Mouse (Mus musculus): ENCODE data around the gene Cavin1. TPM values are rescaled to one million over a fixed set of nuclear protein-coding genes. Genes with fewer than 3 reads are reported as not detected.
A peak's percentile ranks its signal among the peaks of the same experiment; 100 is the strongest.

The Cavin1 gene
- total RNA-seq, 2 experiments from 2014 or later: 14.2 to 15.8 TPM

GRCm38 (mm10) chr11:100982087-100982486, 11.4 kb upstream of the Cavin1 start:
- no peak for DNase-seq (ENCODE audit: extremely low spot score in 1 of 2, low spot score in 1 of 2)

DNA sequence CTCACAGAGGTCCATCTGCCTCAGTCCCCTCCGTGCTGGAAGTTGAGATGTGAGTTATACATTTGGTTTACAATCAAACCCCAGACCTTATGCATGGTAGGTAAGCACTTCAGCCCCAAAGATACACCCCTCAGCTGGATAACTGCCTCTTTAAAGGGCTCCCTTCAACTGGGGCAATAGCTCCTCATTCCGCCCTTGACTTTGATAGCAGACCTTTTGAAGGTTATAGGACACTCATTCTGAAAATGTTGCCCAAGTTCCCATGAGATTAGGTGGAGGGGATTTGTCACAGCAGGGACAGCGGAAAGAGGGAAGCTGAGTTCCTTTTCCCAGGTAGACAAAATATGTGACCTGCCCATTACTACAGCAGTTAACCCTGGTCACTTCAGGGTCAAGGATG, 10.5 kb upstream of the Cavin1 start:
- no peak for DNase-seq (ENCODE audit: extremely low spot score in 1 of 2, low spot score in 1 of 2)

DNA sequence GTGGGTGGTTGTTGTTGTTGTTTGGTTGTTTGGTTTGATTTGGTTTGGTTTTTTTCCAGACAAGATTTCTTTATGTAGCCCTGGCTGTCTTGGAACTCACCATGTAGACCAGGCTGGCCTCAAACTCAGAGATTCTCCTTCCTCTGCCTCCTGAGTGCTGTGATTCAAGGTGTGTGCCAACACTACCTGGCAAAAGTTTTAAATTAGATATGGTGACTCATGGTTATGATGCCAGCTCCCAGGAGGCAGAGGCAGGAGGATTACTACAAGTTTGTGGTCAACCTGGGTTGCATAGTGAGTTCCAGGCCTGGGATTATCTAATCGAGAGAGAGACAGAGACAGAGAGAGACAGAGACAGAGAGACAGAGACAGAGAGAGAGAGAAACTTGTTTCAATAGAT, 9.8 kb upstream of the Cavin1 start:
- DNase-seq (ENCODE audit: extremely low spot score in 1 of 2, low spot score in 1 of 2): no peak

DNA sequence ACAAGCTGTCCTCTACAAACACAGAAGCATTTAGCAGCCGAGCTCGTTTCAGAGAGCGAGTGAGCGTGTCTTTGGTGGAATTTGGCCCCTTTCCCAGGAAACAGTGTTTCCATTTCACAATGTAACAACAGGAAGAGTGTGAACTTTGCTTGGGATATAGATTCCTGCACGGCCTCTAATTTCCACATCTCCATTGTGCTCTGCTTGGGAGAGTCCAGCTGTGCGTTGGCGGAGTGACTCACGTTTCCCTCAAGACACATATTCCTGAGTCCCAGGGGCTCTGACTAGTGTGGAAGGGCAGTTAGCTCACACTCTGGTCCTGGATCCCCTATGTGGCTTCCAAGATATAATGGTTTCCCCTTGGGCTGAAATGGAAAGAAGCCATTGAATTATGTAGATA, 9.2 kb upstream of the Cavin1 start:
- no peak for DNase-seq (ENCODE audit: extremely low spot score in 1 of 2, low spot score in 1 of 2)

DNA sequence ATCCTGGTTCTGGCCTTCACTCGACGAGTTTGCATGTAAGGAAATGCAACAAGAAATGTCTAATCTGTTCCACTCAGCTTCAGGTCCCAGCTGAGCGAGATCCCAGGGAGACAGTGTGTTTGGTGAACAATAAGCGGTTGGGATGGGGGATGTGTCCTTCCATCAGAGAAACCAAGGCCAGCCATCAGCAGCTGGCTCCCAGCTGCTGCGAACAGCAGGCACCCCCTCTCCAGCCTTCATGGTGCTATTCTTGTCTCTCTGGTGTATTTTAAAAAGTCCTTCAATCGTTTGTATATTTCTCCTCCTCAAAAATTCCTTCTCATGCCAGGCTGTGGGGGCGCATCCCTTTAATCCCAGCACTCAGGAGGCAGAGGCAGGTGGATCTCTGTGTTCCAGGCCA, 4.6 kb upstream of the Cavin1 start:
- no peak for DNase-seq (ENCODE audit: extremely low spot score in 1 of 2, low spot score in 1 of 2)

DNA sequence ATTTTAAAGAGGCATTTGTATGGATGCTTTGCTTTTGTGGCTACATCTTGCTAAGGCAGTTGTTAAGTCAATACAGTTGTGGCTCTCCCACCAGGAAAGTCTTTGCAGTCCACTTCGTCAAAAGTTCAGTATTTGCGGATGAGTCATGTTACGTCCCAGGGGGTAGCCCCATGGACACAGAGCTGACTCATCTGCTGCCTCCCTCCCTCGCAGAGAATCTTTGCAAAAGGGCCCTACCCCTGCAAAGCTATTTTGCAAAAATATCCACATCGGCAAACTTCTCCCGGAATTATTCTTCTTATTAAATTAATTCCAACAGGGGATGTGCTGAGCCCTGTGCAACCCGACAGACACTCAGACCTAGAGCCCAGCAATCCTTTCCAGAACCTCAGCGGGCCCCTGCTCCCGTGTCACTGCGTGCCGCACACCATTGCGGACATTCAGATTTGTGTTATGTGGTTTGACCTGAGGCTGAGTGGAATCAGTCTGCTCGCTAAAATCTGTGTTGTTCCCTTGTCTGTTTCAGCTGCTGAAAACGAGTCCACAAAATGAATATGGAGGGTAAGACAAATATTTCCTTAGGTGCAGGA, 3.8 kb upstream of the Cavin1 start:
- DNase-seq (ENCODE audit: extremely low spot score in 1 of 2, low spot score in 1 of 2): no peak

- no peak for DNase-seq (ENCODE audit: extremely low spot score in 1 of 2, low spot score in 1 of 2)
Observed at GRCm38 (mm10) chr11:100973245-100973644, 2.6 kb upstream of the Cavin1 start.

- no peak for DNase-seq (ENCODE audit: extremely low spot score in 1 of 2, low spot score in 1 of 2)
Observed at GRCm38 (mm10) chr11:100971455-100971854, 768 bp upstream of the Cavin1 start.

DNA sequence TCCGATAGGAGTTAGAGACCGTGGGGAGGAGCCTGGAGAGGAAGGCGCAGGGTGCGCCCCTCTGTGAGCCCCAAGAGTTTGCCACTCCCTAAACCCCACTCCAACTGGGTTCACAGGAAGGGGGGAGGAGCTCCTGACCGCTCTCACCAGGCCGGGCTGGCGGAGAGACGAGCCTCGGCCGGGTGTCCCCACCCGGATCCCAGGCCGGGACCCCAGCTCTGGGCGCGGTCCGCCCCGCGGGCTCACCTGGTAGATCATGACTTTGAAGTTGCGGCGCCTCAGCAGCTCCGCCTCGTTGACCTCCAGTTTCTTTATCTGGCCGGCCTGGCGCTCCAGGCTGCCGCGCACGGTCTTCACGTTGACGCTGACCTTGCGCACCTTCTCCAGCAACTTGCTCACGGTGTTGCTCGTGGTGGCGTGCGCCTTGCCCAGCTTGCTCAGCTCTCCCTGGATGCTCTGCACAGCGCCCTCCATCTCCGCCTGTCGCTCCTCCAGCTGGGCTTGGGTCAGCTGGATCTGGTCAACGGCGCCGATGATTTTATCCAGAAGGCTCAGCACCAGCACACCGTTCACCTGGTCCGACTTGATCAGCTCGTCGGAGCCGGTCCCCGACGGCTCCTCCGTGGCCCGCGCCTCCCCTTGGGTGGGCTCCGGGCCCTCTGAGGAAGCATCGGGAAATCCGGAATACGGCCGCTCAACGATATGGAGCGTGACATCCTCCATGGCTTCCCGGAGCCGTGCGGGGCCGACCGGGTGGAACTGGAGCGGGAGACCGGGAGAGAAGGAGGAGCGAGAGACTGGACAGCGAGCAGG, 737 bp downstream of the Cavin1 start:
- DNase-seq (ENCODE audit: extremely low spot score in 1 of 2, low spot score in 1 of 2): no peak

DNA sequence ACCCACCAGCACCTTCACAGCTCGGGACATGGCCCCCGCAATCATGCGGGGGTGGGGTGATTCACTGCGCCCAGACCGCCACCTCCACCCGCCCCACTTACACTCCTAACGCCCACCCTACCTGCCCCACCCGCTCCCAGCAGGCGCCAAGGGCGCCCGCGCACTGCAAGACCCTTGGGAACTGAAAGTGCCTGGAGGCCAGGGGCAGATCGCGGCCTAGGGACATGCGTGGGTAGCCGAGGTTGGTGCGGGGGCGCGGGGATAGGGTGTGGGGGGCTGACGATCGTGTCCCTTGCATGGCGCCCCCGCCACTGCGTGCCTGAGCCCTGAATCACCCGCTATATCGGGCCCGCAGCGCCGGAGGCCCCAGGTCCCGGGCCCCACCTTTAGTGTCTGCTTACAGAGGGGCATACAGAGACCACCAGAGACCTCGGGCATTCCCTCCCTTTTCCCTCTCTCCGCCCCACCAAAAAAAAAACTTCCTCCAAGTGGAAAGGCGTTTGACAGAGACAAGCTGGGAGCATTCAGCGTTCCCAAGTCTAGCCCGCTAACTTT, 1.4 kb downstream of the Cavin1 start:
- DNase-seq (ENCODE audit: extremely low spot score in 1 of 2, low spot score in 1 of 2): no peak

- DNase-seq (ENCODE audit: extremely low spot score in 1 of 2, low spot score in 1 of 2): no peak
Observed at GRCm38 (mm10) chr11:100968501-100968900, 2.2 kb downstream of the Cavin1 start.

DNA sequence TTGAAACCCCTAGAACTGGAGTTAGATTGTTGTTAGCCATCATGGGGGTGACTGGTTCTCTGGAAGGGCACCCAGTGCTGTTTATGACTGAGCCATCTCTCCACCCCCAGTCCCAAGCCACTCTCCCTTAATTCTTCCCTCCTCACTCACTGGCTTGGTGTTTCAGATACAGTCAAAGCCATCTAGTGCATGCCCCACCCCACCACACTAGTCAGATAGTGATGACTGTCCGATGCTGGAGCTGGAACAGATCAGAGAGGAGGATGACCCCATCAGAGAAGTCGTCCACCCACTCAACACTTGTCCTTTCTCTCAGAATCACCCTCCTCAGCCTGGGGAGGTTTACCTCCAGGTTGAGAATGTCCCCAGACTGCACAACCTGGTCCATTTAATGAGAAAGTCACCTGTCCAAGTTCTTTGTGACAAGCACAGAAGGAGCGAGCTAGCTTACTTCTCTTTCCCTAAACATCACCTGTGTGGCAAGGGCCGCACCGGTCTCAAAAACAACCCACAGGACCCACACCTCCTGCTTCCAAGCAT, 2.7 kb downstream of the Cavin1 start:
- DNase-seq (ENCODE audit: extremely low spot score in 1 of 2, low spot score in 1 of 2): no peak

DNA sequence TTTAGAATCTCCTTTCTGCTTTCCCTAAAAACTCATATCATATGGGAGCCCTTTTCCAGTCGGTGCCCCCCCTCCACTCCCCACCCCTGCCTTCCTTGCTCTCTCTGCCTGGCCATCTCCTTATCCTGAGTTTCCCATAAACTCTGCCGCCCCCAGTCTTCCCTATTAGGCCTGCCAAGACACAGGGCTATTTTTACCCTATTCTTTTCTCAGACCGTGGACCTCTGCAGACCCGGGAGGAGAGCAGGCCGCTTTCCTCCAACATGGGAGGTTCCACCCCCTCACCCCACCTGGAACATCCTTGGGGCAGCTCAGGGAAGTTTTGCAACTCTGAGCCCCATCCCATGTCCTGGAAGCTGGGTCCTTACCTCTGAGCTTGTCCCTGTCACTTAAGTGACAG, 3.3 kb downstream of the Cavin1 start:
- DNase-seq (ENCODE audit: extremely low spot score in 1 of 2, low spot score in 1 of 2): no peak

- no peak for DNase-seq (ENCODE audit: extremely low spot score in 1 of 2, low spot score in 1 of 2)
Observed at GRCm38 (mm10) chr11:100965760-100966159, 4.9 kb downstream of the Cavin1 start.

DNA sequence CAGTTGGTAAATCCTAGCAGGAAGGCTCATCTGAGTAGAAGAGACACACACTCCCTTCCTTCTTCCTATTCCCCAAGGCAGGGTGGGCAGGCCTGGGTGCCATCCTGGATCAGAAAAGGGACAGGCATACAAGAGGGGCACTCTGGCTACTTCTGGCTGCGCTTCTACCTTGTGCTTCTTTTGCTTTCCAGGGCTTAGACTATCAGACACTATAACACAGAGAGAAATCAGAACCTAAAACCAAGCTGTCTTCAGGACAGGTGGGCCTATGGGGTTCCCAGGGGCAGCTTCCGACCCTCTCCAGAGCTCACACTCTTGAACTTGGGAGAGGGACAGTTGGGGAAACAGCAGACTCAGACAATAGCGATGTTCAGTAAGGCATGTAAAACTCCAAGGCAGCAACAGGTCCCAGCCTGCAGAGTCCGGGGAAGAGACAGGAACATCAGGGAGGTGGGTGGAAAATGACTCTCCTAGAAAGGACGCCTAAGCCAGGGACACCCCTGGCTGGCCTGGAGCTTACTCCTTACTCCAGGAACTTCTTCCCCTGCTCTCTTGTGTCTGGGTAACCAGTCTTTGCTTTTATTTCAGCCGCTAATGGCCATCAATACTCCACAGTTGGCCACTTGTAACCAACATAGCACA, 5.7 kb downstream of the Cavin1 start:
- no peak for DNase-seq (ENCODE audit: extremely low spot score in 1 of 2, low spot score in 1 of 2)

DNA sequence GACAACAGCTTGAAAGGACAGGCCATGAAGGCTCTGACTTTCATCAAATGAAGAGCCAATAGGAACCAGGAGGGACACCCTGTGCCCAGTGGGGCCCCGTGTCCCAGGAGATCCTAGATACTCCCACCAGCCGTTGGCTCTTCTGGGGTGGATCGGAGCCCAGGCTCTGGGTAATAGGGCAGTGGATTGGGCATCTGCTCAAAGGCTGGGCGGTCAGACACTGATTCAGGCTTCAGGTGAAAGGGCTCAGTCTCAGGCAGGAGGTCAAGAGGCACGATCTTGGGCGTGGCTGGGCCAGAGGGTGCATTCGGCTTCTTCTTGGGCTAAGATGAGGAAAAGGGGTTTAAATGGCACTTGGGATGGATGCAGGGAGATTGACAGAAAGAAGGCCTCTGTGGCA, 6.5 kb downstream of the Cavin1 start:
- DNase-seq (ENCODE audit: extremely low spot score in 1 of 2, low spot score in 1 of 2): no peak

GRCm38 (mm10) chr11:100963647-100964046, 7.0 kb downstream of the Cavin1 start:
- no peak for DNase-seq (ENCODE audit: extremely low spot score in 1 of 2, low spot score in 1 of 2)

GRCm38 (mm10) chr11:100962371-100962911, 8.2 kb downstream of the Cavin1 start:
- no peak for DNase-seq (ENCODE audit: extremely low spot score in 1 of 2, low spot score in 1 of 2)

- peak in 1 of 2 experiments; percentile 38 for DNase-seq (ENCODE audit: extremely low spot score in 1 of 2, low spot score in 1 of 2)
Observed at GRCm38 (mm10) chr11:100960540-100960939, 10.1 kb downstream of the Cavin1 start.

GRCm38 (mm10) chr11:100959826-100960225, 10.9 kb downstream of the Cavin1 start:
- DNase-seq (ENCODE audit: extremely low spot score in 1 of 2, low spot score in 1 of 2): no peak

DNA sequence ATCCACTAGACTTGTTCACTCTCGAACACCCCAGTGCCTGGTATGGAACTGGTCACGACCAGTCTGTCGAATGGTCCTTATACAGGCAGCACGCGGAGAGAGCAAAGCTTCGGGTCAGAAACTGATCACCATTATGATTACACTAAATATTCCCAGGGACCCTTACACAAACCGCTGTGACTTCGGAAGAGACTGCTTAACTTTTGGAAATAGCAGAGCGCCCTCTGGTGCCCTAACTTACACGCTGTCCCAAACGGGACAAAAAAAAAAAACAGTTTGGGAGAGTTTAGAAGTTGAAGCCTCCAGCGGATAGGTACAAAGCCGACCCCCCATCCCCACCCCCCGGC, 11.2 kb downstream of the Cavin1 start:
- DNase-seq (ENCODE audit: extremely low spot score in 1 of 2, low spot score in 1 of 2): peak; percentile 46 to 77
